Mouse (Mus musculus) forebrain, embryonic 16.5 days (tissue): Measurements from ENCODE around the gene Vmn2r116. TPM values are rescaled to one million over a fixed set of nuclear protein-coding genes. Genes with fewer than 3 reads are reported as not detected.
"Not testable (repeated sequence)": the region's sequence is repeated elsewhere in the genome, so short reads cannot be mapped to it uniquely, and the experiment has no call there.

ENCODE experiments used
- ATAC-seq: fragments of 200-750 bp; cut with Nextera tagmentation; 2 replicates; pipeline ENCODE4 v1.8.0; 2017; ENCODE audit warnings: mild to moderate bottlenecking, moderate library complexity
- H3K27ac ChIP-seq: fragments of 300-500 bp; sonication (generic); 2 replicates; pipeline ENCODE4 v1.5.1; 2014; ENCODE audit warnings: low read length, control low read depth
- H3K27me3 ChIP-seq: fragments of 300-500 bp; sonication (generic); replicated peaks from 2 replicates; pipeline ENCODE4 v1.6.1; 2014; ENCODE audit warnings: low read length; ENCODE audit not compliant: control insufficient read depth, insufficient read depth
- H3K36me3 ChIP-seq: fragments of 300-500 bp; sonication (generic); 2 replicates; pipeline ENCODE4 v1.6.1; 2014; ENCODE audit not compliant: control insufficient read depth, insufficient read depth
- H3K4me1 ChIP-seq: fragments of 300-500 bp; sonication (generic); replicated peaks from 2 replicates; pipeline ENCODE4 v1.6.1; 2014; ENCODE audit warnings: low read length; ENCODE audit not compliant: control insufficient read depth, insufficient read depth
- H3K4me2 ChIP-seq: fragments of 300-500 bp; sonication (generic); 2 replicates; pipeline ENCODE4 v1.6.1; 2014; ENCODE audit warnings: mild to moderate bottlenecking, low read length, control low read depth
- H3K4me3 ChIP-seq: fragments of 300-500 bp; sonication (generic); replicated peaks from 2 replicates; pipeline ENCODE4 v1.5.1; 2014; ENCODE audit warnings: mild to moderate bottlenecking, low read length, control low read depth
- H3K9ac ChIP-seq: fragments of 300-500 bp; sonication (generic); replicated peaks from 2 replicates; pipeline ENCODE4 v1.6.1; 2014; ENCODE audit warnings: low read depth, low read length, control low read depth
- H3K9me3 ChIP-seq: fragments of 300-500 bp; sonication (generic); 2 replicates; pipeline ENCODE4 v1.6.1; 2016; ENCODE audit warnings: low read length; ENCODE audit not compliant: control insufficient read depth
- WGBS: fragments of 180-500 bp; shearing (Covaris S2); extraction: QIAGEN DNeasy Blood & Tissue Kit; methylation state at CpG from one replicate; pipeline ENCODE4 v1.1.7; 2014; 5-methylcytosine and 5-hydroxymethylcytosine counted together
- polyA plus RNA-seq: library from polyadenylated mRNA; unstranded; fragments of >200 nt; fragmentation: Nextera tagmentation; extraction: Ambion mirVana; gene quantifications from 2 replicates; pipeline ENCODE4 v1.2.1, GENCODE M21; 2015

Vmn2r116 gene
- not detected in 2 replicates for polyA plus RNA-seq

DNA sequence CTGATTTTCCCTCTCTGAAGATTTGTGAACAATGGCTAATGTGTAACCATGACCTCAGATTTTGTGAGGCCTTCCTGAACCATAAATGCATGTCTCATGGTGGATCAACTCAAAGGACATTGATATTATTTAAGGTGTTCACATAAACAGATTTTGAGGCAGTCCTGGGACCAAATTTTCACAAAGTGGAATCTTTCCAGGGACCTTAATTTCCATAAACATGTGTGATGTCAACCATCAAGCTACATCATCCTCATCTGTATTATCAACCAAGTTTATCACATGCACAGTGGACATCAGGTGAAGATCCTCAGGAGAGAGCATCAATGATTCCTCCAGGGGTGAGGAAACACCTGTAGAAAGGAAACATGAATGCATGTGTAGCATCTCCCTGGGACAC is at the start of gene Vmn2r116:
Vmn2r116 (plus strand) TSS at position 301 of the 400 bp plus-strand sequence.
- not testable (repeated sequence) for H3K27ac ChIP-seq, ATAC-seq, H3K9ac ChIP-seq, H3K4me1 ChIP-seq, H3K4me2 ChIP-seq, H3K27me3 ChIP-seq, H3K9me3 ChIP-seq, H3K36me3 ChIP-seq, H3K4me3 ChIP-seq

DNA sequence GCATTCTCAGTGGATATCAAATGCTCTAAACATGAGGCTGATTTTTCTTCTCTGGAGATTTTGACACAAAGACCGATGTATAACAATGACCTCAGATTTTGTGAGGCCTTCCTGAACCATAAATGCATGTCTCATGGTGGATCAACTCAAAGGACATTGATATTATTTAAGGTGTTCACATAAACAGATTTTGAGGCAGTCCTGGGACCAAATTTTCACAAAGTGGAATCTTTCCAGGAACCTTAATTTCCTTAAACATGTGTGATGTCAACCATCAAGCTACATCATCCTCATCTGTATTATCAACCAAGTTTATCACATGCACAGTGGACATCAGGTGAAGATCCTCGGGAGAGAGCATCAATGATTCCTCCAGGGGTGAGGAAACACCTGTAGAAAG is 41.0 kb upstream of the Vmn2r116 start, which contains the start of gene Vmn2r115:
Vmn2r115 (plus strand) TSS at position 301 of the 400 bp plus-strand sequence.
- not testable (repeated sequence) for H3K4me1 ChIP-seq, H3K27me3 ChIP-seq, H3K9ac ChIP-seq, H3K36me3 ChIP-seq, H3K4me3 ChIP-seq, H3K27ac ChIP-seq, H3K9me3 ChIP-seq, H3K4me2 ChIP-seq, ATAC-seq
- WGBS: 67% methylated on average over 2 of the region's 2 CpGs

DNA sequence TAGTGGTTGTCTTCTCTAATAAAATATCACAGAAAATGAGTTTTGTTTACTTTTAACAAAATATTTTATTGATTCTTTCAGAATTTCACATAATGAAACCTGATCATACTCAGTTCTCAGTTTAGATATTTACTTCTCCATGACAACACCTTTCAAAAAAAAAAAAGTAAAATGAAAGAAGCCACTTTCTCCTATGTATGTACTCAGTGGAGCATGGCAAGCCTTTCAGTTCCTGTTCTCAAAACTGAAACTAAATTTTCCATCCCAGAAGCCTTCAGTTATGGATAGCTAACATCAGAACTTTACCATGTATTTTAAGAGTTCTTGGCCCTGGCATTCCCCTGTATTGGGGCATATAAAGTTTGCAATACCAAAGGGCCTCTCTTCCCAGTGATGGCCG is 32.8 kb upstream of the Vmn2r116 start:
- Histone ChIP-seq H3K27ac (no peak overlapping the region), H3K9ac (no peak overlapping the region), H3K4me1 (no peaks in the 10 kb centered on the region), H3K27me3 (no peaks in the 10 kb centered on the region), H3K4me2 (no peak overlapping the region), H3K36me3 (no peaks in the 10 kb centered on the region), H3K4me3 (no peak overlapping the region), H3K9me3 (0 out of 2 replicates have a peak, but pooled peaks cover 3% of the 10 kb centered on the region)
- 67% methylated on average over 1 of the region's 1 CpGs for WGBS
- no peak for ATAC-seq

DNA sequence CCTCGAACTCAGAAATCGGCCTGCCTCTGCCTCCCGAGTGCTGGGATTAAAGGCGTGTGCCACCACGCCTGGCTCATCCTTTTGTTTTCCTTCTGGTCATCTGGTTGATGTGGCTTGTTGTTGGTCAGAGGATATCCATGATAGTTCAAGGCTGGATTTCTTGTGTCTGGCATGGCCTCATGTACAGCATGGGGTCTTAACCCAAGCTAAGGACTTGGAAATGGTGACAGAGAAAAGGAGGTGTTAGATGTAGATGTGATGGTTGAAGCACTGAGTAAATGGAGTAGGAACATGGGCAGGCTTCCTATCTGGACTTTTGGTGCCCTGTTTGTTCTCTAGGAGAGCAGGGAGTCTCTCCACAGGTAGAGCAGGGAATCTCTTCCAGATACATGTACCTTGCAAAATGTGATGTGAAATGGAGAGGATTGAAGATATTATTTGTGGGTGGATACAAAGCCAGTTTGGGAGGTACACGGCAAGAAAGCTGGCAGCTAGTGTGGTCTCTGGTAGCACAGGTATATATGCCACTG is 48.8 kb downstream of the Vmn2r116 start:
- no peak for ATAC-seq
- no peak overlapping the region for H3K4me3 ChIP-seq
- H3K4me1 ChIP-seq: no peaks in the 10 kb centered on the region
- H3K9ac ChIP-seq: no peak overlapping the region
- H3K27ac ChIP-seq: no peak overlapping the region
- no peaks in the 10 kb centered on the region for H3K27me3 ChIP-seq
- H3K36me3 ChIP-seq: no peaks in the 10 kb centered on the region
- WGBS: 73% methylated on average over 6 of the region's 6 CpGs
- peaks cover 6% of the 10 kb centered on the region for H3K9me3 ChIP-seq
- H3K4me2 ChIP-seq: no peak overlapping the region

Other genes starting within 250 kb of the Vmn2r116 start
- gene Zfp40, start 191.4 kb upstream of the Vmn2r116 start, polyA plus RNA-seq: 40.1 and 42.8 TPM in 2 replicates
- not detected in 2 replicates for gene Vmn2r114, start 72.1 kb upstream of the Vmn2r116 start, polyA plus RNA-seq
- not detected in 2 replicates for gene Vmn2r115, start 40.9 kb upstream of the Vmn2r116 start, polyA plus RNA-seq
- gene Vmn2r117, start 95.1 kb downstream of the Vmn2r116 start, polyA plus RNA-seq: not detected in 2 replicates
- gene Zfp213, start 179.6 kb downstream of the Vmn2r116 start, polyA plus RNA-seq: 19.0 and 19.1 TPM in 2 replicates
- 26.2 and 28.5 TPM in 2 replicates for gene Zfp13, start 214.9 kb downstream of the Vmn2r116 start, polyA plus RNA-seq
- not detected in 2 replicates for gene Zscan10, start 216.3 kb downstream of the Vmn2r116 start, polyA plus RNA-seq